Mouse (Mus musculus) intestine, postnatal 0 days (tissue): Measurements from ENCODE around the gene Vangl2. TPM values are rescaled to one million over a fixed set of nuclear protein-coding genes. Genes with fewer than 3 reads are reported as not detected.

Source experiments
- ATAC-seq: fragments of 200-750 bp; cut with Nextera tagmentation; 2 replicates; pipeline ENCODE4 v1.8.0; 2017; ENCODE audit warnings: mild to moderate bottlenecking, moderate TSS enrichment, moderate library complexity
- H3K27ac ChIP-seq: fragments of 300-500 bp; sonication (generic); 2 replicates; pipeline ENCODE4 v1.5.1; 2014; ENCODE audit warnings: mild to moderate bottlenecking, low read depth, low read length, moderate library complexity
- H3K27me3 ChIP-seq: fragments of 300-500 bp; sonication (generic); replicated peaks from 2 replicates; pipeline ENCODE4 v1.6.1; 2014; ENCODE audit warnings: low read length, mixed read lengths; ENCODE audit not compliant: control insufficient read depth, insufficient read depth
- H3K36me3 ChIP-seq: fragments of 300-500 bp; sonication (generic); 2 replicates; pipeline ENCODE4 v1.6.1; 2014; ENCODE audit warnings: mild to moderate bottlenecking, moderate library complexity; ENCODE audit not compliant: control insufficient read depth, insufficient read depth
- H3K4me1 ChIP-seq: fragments of 300-500 bp; sonication (generic); replicated peaks from 2 replicates; pipeline ENCODE4 v1.6.1; 2014; ENCODE audit warnings: antibody characterized with exemption, low read length, mixed read lengths; ENCODE audit not compliant: control insufficient read depth, insufficient read depth
- H3K4me2 ChIP-seq: fragments of 300-500 bp; sonication (generic); replicated peaks from 2 replicates; pipeline ENCODE4 v1.6.1; 2014; ENCODE audit warnings: low read depth, mild to moderate bottlenecking, moderate library complexity
- H3K4me3 ChIP-seq: fragments of 300-500 bp; sonication (generic); 2 replicates; pipeline ENCODE4 v1.5.1; 2014; ENCODE audit warnings: low read depth, low read length
- H3K9ac ChIP-seq: fragments of 300-500 bp; sonication (generic); 2 replicates; pipeline ENCODE4 v1.6.1; 2014; ENCODE audit warnings: mild to moderate bottlenecking, low read depth, low read length
- H3K9me3 ChIP-seq: fragments of 300-500 bp; sonication (generic); 2 replicates; pipeline ENCODE4 v1.6.1; 2016; ENCODE audit warnings: mixed run types; ENCODE audit not compliant: control insufficient read depth
- CTCF ChIP-seq: sonication (generic); IDR thresholded peaks from 2 replicates; pipeline ENCODE4 v1.5.1; 2016; ENCODE audit warnings: low read depth, mild to moderate bottlenecking, control low read depth, antibody characterized with exemption, moderate library complexity
- WGBS: fragments of 180-500 bp; shearing (Covaris S2); extraction: QIAGEN DNeasy Blood & Tissue Kit; methylation state at CpG from one replicate; pipeline ENCODE4 v1.1.7; 2014; 5-methylcytosine and 5-hydroxymethylcytosine counted together
- polyA plus RNA-seq: library from polyadenylated mRNA; unstranded; fragments of >200 nt; fragmentation: Nextera tagmentation; extraction: Ambion mirVana; gene quantifications from 2 replicates; pipeline ENCODE4 v1.2.1, GENCODE M21; 2015

The Vangl2 gene
- polyA plus RNA-seq, 1 experiment from 2014 or later = 3.3 TPM

GRCm38 (mm10) chr1:172025201-172025904 lies 2.9 kb downstream of the Vangl2 start:
- no peak for TF ChIP-seq CTCF
- Histone ChIP-seq H3K4me1 (no peaks in the 10 kb centered on the region), H3K27me3 (no peaks in the 10 kb centered on the region), H3K9ac (no peak overlapping the region), H3K4me3 (no peak overlapping the region), H3K4me2 (peak overlapping the region; percentile 93), H3K9me3 (no peaks in the 10 kb centered on the region), H3K27ac (no peak overlapping the region), H3K36me3 (no peaks in the 10 kb centered on the region)
- no peak for ATAC-seq
- WGBS = 60% methylated on average over 8 of the region's 8 CpGs

GRCm38 (mm10) chr1:172024140-172024895 lies 3.9 kb downstream of the Vangl2 start:
- Histone ChIP-seq H3K4me2 (no peak overlapping the region), H3K9ac (no peak overlapping the region), H3K4me3 (no peak overlapping the region), H3K4me1 (no peaks in the 10 kb centered on the region), H3K27me3 (no peaks in the 10 kb centered on the region), H3K27ac (no peak overlapping the region), H3K9me3 (no peaks in the 10 kb centered on the region), H3K36me3 (no peaks in the 10 kb centered on the region)
- 65% methylated on average over 9 of the region's 9 CpGs for WGBS
- TF ChIP-seq CTCF = no peak
- ATAC-seq = no peak

- Histone ChIP-seq H3K4me3 (no peak overlapping the region), H3K9me3 (no peaks in the 10 kb centered on the region), H3K9ac (no peak overlapping the region), H3K36me3 (no peaks in the 10 kb centered on the region), H3K4me2 (no peak overlapping the region), H3K4me1 (no peaks in the 10 kb centered on the region), H3K27ac (no peak overlapping the region), H3K27me3 (no peaks in the 10 kb centered on the region)
- TF ChIP-seq CTCF = no peak
- ATAC-seq = no peak
- WGBS = 82% methylated on average over 10 of the region's 10 CpGs
Measured at GRCm38 (mm10) chr1:172019863-172020521, 8.3 kb downstream of the Vangl2 start.

GRCm38 (mm10) chr1:172019339-172019738 lies 8.9 kb downstream of the Vangl2 start:
- 0 out of 2 replicates have a peak, but pooled peaks have one; percentile 34 for ATAC-seq
- 69% methylated on average over 4 of the region's 4 CpGs for WGBS
- no peaks in the 10 kb centered on the region for H3K36me3 ChIP-seq
- no peak overlapping the region for H3K4me2 ChIP-seq
- no peaks in the 10 kb centered on the region for H3K9me3 ChIP-seq
- H3K4me1 ChIP-seq = no peaks in the 10 kb centered on the region
- H3K27me3 ChIP-seq = no peaks in the 10 kb centered on the region
- no peak overlapping the region for H3K4me3 ChIP-seq
- H3K9ac ChIP-seq = no peak overlapping the region
- TF ChIP-seq CTCF = no peak
- no peak overlapping the region for H3K27ac ChIP-seq

- 89% methylated on average over 9 of the region's 9 CpGs for WGBS
- no peak overlapping the region for H3K9ac ChIP-seq
- no peaks in the 10 kb centered on the region for H3K4me1 ChIP-seq
- H3K36me3 ChIP-seq = no peaks in the 10 kb centered on the region
- no peak overlapping the region for H3K4me2 ChIP-seq
- no peaks in the 10 kb centered on the region for H3K9me3 ChIP-seq
- peak; percentile 29; the same call in 1 of the 2 replicates for ATAC-seq
- H3K4me3 ChIP-seq = no peak overlapping the region
- H3K27ac ChIP-seq = no peak overlapping the region
- no peak for TF ChIP-seq CTCF
- no peaks in the 10 kb centered on the region for H3K27me3 ChIP-seq
Measured at GRCm38 (mm10) chr1:172018336-172019311, 9.6 kb downstream of the Vangl2 start.
